Mouse (Mus musculus): ENCODE results near the gene Rogdi.

The Rogdi gene

GRCm38 (mm10) chr16:4993276-4993675 lies 20.1 kb downstream of the Rogdi start:
- DNase-seq (ENCODE audit: extremely low spot score, low spot score): no peak

GRCm38 (mm10) chr16:4984717-4985116 lies 28.6 kb downstream of the Rogdi start:
- no peak for DNase-seq (ENCODE audit: extremely low spot score, low spot score)

GRCm38 (mm10) chr16:4979755-4980380 lies 33.5 kb downstream of the Rogdi start:
- no peak for DNase-seq (ENCODE audit: extremely low spot score, low spot score)

DNA sequence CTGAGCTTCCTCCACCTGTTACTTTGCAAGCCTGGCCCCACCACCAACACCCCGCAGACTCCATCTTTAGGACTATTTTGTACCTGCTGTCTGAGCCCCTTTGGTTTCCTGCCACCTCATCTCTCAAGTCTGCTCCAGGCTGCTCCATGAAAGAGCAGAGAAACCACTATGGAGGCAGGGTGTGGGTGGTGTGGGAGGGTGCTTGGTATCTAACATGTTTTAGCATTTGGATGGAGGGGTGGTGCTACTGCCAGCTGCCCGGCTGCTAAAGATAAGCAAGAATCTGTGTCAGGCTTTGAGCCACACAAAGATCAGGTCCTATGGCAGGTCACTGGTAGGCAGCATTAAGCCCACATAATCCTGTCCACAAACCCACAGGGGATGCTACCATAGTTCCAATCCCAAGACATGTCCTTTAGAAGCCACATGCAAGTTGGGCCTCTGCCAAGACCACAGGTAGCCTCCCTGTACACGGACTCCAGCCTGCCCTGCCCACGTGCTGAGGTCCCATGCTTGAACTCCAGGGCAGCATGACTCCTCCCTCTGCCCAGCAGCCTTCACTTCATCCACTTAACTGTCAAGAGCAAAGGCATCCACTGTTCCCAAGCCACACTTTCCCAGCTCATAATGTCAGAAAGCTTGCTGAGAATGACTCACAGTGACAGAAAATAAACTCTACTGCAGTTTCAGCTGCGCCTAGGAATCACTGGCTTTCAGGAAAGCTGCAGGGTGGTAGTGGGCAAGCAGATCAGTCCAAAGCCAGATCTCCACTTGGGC lies 34.9 kb downstream of the Rogdi start:
- no peak for DNase-seq (ENCODE audit: extremely low spot score, low spot score)

DNA sequence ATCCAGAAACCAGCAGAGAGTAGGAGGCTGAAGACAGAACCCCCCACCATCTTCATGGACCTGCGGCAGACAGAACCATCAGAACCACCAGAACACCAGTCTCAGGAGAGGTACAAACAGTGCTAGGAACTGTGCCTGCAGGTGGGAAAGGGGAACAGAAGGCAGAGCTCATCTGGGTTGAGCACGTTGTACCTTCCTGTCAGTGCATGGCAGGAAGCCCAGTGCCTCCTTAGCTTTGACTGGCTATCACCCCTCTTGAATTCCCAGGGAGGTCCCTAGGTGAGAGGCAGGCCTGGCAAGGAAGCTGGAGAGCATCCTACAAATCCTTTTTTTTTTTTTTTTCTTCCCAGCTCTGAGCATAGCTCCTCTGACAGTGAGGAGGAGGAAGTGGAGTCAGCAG lies 37.2 kb downstream of the Rogdi start:
- DNase-seq (ENCODE audit: extremely low spot score, low spot score): no peak

DNA sequence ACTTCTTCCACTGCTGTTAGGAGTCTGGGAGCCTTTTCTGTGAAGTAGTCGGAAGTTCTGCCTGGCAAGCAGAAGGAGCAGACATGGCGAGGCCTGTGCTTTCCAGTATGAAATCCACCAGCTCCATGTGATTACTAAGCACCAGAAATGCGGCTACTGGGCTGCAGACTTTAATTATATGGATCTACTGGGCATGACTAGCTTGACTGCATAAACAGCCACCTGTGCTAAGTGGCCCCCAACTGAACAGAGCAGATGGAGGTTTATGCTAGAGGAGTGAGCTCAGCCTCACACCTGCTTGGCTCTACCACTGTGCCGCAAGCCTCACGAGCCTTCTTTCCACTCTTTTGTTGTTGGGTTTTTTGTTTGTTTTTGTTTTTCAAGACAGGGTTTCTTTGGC lies 38.8 kb downstream of the Rogdi start:
- DNase-seq (ENCODE audit: extremely low spot score, low spot score): no peak

DNA sequence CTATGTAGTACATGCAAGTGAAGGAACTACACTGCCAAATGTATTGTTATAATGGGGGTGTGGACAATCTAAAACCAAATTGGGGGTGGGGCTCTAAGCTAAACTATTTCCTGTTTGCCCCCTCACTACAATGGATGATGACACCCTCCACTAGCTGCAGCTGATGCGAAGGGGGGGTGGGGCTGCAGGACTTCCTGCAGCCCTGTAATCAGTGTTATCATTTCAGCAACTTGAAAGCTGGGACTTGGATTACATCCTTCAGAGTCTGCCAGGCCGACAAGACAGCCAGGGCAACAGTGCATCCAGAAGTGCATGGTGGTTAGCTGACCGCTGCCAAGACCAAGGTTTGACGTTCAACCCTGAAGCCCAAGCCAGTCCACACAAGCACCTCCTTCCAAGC lies 41.7 kb downstream of the Rogdi start:
- no peak for DNase-seq (ENCODE audit: extremely low spot score, low spot score)

DNA sequence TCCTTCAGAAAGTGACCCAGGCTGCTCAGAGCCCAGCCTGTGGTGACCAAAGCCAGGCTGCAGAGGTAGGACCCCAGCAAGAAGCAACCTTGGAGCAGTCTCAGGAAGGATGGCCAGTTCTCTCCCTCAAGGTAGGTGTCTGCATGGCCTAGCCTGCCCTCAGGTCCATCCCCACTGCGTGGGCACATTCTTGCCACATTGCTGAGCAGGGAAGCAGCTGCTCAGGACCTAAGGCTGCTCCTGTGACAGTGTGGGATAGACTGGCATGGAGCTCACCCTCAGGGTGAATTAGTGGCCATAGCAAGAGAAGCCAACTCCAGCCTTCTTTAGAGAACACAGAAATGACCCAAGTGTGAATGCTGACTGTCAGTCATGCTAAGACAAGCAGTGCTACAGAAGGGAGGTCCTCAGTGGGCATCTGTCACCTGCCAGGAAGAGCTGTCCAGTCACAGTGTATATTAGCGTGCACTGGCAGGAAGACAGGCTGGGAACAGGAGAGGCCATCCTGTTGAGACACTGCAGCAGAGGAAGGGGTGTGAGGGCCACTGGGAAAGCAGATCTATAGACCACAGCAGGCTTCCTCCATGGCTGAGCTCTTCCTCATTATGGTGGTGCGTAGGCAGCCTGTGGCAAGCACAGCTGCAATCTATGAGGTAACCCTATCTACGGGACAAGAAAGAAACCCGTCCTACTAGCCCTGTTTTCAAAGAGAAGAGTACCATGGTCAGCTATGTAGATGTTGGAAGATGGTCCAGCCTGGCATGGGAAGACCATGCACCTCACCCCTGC lies 44.1 kb downstream of the Rogdi start:
- no peak for DNase-seq (ENCODE audit: extremely low spot score, low spot score)

- no peak for DNase-seq (ENCODE audit: extremely low spot score, low spot score)
Observed at GRCm38 (mm10) chr16:4968426-4968825, 44.9 kb downstream of the Rogdi start.

- DNase-seq (ENCODE audit: extremely low spot score, low spot score): no peak
Observed at GRCm38 (mm10) chr16:4965392-4966129, 47.8 kb downstream of the Rogdi start.

DNA sequence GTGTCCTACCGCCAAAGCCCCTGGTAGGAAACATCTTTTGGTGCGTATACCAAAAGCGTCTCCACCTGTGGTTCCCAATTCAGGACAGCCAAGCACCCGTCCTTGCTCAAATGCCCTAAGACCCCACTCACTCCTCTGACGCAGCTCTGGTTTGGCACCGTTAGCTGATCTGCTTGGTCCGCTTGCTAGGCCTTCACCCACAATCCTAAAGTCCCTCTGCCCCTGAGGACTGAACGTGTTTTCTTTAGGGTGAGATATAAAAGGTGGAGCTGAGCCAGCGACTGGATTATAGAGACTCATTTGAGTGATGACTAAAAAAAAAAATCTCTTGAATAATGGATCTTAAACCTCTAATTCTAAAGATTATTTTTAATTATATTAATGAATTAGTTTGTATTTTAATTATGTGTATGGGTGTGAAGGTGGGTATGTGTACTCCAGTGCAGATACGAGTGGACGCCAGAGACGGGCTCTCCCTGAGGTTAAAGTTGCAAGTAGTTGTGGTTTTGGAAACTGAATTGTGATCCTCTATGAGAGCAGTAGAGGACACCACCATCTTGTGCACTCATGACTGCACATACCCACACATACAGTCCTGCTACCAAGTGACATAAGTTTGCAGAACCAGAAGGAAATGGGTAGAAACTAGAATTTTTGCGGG lies 48.5 kb downstream of the Rogdi start:
- DNase-seq (ENCODE audit: extremely low spot score, low spot score): no peak

- peak; percentile 94 for DNase-seq (ENCODE audit: extremely low spot score, low spot score)
Observed at GRCm38 (mm10) chr16:4963797-4964709, 49.3 kb downstream of the Rogdi start, which contains the start of gene Anks3. Anks3 (minus strand) TSS chr16:4964205.

GRCm38 (mm10) chr16:4963346-4963745 lies 50.0 kb downstream of the Rogdi start:
- DNase-seq (ENCODE audit: extremely low spot score, low spot score): no peak

GRCm38 (mm10) chr16:4960260-4960659 lies 53.1 kb downstream of the Rogdi start:
- no peak for DNase-seq (ENCODE audit: extremely low spot score, low spot score)

Measured in neural tube, embryonic 10.5 days (tissue).